Mouse (Mus musculus): ENCODE measurements at regions not wholly inside any gene's neighbourhood (a gene's known extent, or its start where the extent isn't known, plus 50 kb on each side); places are given as distances from the start of the nearest gene placed in this dataset.

DNA sequence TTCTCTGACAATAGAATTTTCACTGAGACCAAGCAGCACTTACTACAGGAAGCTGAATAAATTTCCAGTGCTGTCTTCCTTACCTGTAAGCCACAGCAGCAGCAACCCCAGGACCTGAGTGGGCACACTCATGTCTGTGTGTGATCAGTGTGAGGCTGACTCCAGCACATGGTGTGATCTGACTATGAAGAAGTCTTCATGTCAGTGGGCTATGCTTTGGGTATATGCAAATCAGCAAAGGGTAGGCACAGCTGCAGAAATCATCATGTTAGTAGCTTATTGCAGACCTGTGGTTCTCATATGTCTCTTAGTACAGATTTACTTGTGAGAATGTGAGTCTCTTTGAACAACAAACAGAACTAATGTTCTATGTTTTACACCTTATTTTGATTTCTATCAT lies 1027.2 kb downstream of the Rpia start:
- TF ChIP-seq EP300 (IDR thresholded peaks at IDR 0.05) (no peak), CTCF (IDR thresholded peaks at IDR 0.05) (no peak)
